Mouse (Mus musculus): ENCODE measurements around the gene Selenbp1. TPM values are rescaled to one million over a fixed set of nuclear protein-coding genes. Genes with fewer than 3 reads are reported as not detected.

Selenbp1 gene
- polyA plus RNA-seq, 1 experiment from 2014 or later: 11.6 TPM

- no peaks in the 10 kb centered on the region for H3K27me3 ChIP-seq
- WGBS: 56% methylated on average over 5 of the region's 5 CpGs
- no peak overlapping the region for H3K4me2 ChIP-seq (replicated peaks)
- no peaks in the 10 kb centered on the region for H3K9me3 ChIP-seq
- H3K9ac ChIP-seq (replicated peaks): no peak overlapping the region; the same call in 1 of the 2 replicates
- ATAC-seq (replicated peaks): no peak
- peaks cover 3% of the 10 kb centered on the region for H3K4me1 ChIP-seq
- H3K36me3 ChIP-seq: peaks cover 16% of the 10 kb centered on the region
- no peak overlapping the region for H3K4me3 ChIP-seq
- H3K27ac ChIP-seq (replicated peaks): no peak overlapping the region
Measured at GRCm38 (mm10) chr3:94960322-94960721, 27.5 kb downstream of the Selenbp1 start.

DNA sequence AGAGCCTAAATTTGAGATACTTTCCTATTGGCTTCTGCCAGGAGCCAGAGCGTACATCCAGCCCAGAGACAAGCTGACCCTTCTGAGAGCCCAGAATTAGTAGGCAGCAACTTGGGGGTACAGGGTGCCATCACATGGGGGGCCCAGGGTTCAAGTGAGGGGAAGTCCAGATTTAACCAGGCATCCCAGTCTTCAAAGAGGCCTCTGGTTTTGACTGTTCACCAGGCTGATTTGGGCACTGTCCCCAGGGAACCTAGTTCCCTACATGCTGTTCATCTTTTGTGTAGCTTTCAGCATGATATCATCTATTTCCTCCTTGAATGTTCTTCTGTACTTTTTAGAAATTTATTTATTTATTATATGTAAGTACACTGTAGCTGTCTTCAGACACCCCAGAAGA lies 32.1 kb downstream of the Selenbp1 start:
- Histone ChIP-seq H3K9ac (replicated peaks) (no peak overlapping the region), H3K27ac (replicated peaks) (no peak overlapping the region), H3K27me3 (no peaks in the 10 kb centered on the region), H3K4me2 (replicated peaks) (no peak overlapping the region), H3K9me3 (no peaks in the 10 kb centered on the region), H3K36me3 (no peaks in the 10 kb centered on the region), H3K4me3 (no peak overlapping the region), H3K4me1 (no peaks in the 10 kb centered on the region)
- ATAC-seq (replicated peaks): no peak
- WGBS: 88% methylated on average over 1 of the region's 1 CpGs

DNA sequence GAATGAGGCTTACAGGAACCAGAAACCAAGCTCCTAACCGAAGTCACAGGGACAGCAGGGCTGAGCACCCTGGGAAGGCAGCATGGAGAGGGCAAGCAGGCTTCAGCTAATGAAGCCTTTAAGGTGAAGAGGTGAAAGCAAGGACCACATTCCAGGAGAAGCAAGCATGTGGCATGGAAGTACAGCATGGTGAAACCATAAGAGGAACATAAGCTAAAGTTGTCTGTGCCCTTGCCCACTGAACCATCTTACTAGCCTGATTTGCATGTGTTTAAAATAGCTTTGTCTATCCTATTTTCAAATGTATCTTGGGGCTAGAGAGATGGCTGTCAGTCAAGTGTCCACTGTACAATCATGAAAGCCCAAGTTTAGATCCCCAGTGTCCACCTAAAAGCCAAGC lies 33.0 kb downstream of the Selenbp1 start:
- WGBS: 78% methylated on average over 1 of the region's 1 CpGs
- Histone ChIP-seq H3K9ac (replicated peaks) (no peak overlapping the region), H3K4me1 (no peaks in the 10 kb centered on the region), H3K27me3 (no peaks in the 10 kb centered on the region), H3K9me3 (no peaks in the 10 kb centered on the region), H3K36me3 (no peaks in the 10 kb centered on the region), H3K4me2 (replicated peaks) (no peak overlapping the region), H3K27ac (replicated peaks) (no peak overlapping the region), H3K4me3 (no peak overlapping the region)
- ATAC-seq (replicated peaks): no peak

DNA sequence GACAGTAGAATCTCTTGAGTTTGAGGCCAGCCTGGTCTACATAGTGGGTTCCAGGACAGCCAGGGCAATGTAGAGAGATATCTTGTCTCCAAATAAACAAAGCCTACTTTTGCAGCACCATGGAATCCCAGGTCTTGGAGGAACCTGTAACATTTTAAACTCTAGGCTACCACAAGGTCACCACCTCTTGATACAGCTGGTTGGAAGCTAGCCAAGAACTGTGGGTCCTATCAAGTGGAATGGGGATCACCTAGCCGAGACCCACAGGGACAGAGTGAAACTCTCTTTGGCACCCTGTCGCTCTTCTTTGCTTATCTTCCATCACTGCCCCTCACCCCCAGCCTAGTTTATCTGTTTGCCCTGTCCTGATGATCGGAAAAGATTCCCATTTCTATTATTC lies 39.7 kb downstream of the Selenbp1 start:
- H3K9ac ChIP-seq (replicated peaks): no peak overlapping the region
- ATAC-seq (replicated peaks): no peak
- no peaks in the 10 kb centered on the region for H3K27me3 ChIP-seq
- H3K4me2 ChIP-seq (replicated peaks): no peak overlapping the region
- H3K4me3 ChIP-seq: no peak overlapping the region
- H3K36me3 ChIP-seq: peaks cover 5% of the 10 kb centered on the region; the same call in 1 of the 2 replicates
- no peak overlapping the region for H3K27ac ChIP-seq (replicated peaks)
- H3K9me3 ChIP-seq: no peaks in the 10 kb centered on the region
- H3K4me1 ChIP-seq: peaks cover 18% of the 10 kb centered on the region
- 90% methylated on average over 3 of the region's 3 CpGs for WGBS

GRCm38 (mm10) chr3:94973620-94974019 lies 40.8 kb downstream of the Selenbp1 start:
- Histone ChIP-seq H3K9ac (replicated peaks) (no peak overlapping the region), H3K9me3 (no peaks in the 10 kb centered on the region), H3K4me3 (no peak overlapping the region), H3K27ac (replicated peaks) (no peak overlapping the region), H3K4me2 (replicated peaks) (peak overlapping the region; percentile 54; the same call in 1 of the 2 replicates), H3K4me1 (peaks cover 18% of the 10 kb centered on the region), H3K36me3 (peaks cover 5% of the 10 kb centered on the region; the same call in 1 of the 2 replicates), H3K27me3 (no peaks in the 10 kb centered on the region)
- no peak for ATAC-seq (replicated peaks)
- WGBS: 88% methylated on average over 5 of the region's 5 CpGs

DNA sequence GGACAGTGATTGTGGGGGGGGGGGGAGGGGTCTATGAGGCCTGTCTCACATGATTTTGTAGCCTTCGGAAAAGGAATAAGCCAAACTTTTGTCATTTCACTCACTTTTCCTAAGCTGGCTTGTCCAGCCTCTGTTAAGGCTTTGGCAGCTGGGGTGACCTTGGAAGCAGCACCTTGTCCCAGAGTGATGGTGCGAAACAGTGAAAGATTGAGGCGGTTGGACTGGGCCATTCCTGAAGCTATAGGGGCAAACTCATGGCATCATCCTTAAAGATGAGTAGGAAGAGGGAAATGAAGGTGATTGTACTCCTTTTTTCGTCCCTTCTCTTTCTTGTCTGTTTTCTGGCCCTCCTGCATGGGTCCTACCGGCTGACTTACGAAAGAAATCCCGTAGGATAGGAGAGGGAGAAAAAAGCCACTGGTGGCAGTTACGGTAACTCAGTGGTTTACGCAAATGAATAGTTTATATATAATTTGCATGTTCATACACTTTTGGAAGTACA lies 41.2 kb downstream of the Selenbp1 start:
- H3K36me3 ChIP-seq: peaks cover 5% of the 10 kb centered on the region; the same call in 1 of the 2 replicates
- H3K9ac ChIP-seq (replicated peaks): peak overlapping the region; percentile 46
- peak; percentile 57 for ATAC-seq (replicated peaks)
- H3K9me3 ChIP-seq: no peaks in the 10 kb centered on the region
- H3K27me3 ChIP-seq: no peaks in the 10 kb centered on the region
- H3K4me2 ChIP-seq (replicated peaks): peak overlapping the region; percentile 54
- H3K4me3 ChIP-seq: peak overlapping the region; percentile 96
- WGBS: 17% methylated on average over 9 of the region's 9 CpGs
- H3K27ac ChIP-seq (replicated peaks): peak overlapping the region; percentile 92; the same call in 1 of the 2 replicates
- H3K4me1 ChIP-seq: peaks cover 18% of the 10 kb centered on the region

GRCm38 (mm10) chr3:94974528-94975422 lies 41.9 kb downstream of the Selenbp1 start, which contains the start of gene Pi4kb:
Gene Pi4kb, plus strand, starts transcription at chr3:94974731.
- under 1% methylated on average over 57 of the region's 57 CpGs for WGBS

GRCm38 (mm10) chr3:94984312-94984711 lies 51.5 kb downstream of the Selenbp1 start:
- Histone ChIP-seq H3K9ac (replicated peaks) (no peak overlapping the region), H3K27ac (replicated peaks) (no peak overlapping the region), H3K4me3 (no peak overlapping the region), H3K27me3 (no peaks in the 10 kb centered on the region), H3K36me3 (peaks cover 27% of the 10 kb centered on the region), H3K9me3 (no peaks in the 10 kb centered on the region), H3K4me1 (0 out of 2 replicates have a peak, but pooled peaks cover 2% of the 10 kb centered on the region), H3K4me2 (replicated peaks) (no peak overlapping the region)
- ATAC-seq (replicated peaks): no peak
- WGBS: 93% methylated on average over 11 of the region's 11 CpGs

More at GRCm38 (mm10) chr3:94974528-94975422, 41.9 kb downstream of the Selenbp1 start, which contains the start of gene Pi4kb:
- Histone ChIP-seq H3K9me3 (no peaks in the 10 kb centered on the region), H3K27ac (replicated peaks) (peak within 1 kb of the TSS; percentile 92), H3K36me3 (peaks cover 9% of the 10 kb centered on the region; the same call in 1 of the 2 replicates), H3K27me3 (no peaks in the 10 kb centered on the region), H3K4me1 (peaks cover 18% of the 10 kb centered on the region), H3K4me3 (peak within 1 kb of the TSS; percentile 96), H3K9ac (replicated peaks) (peak within 1 kb of the TSS; percentile 96), H3K4me2 (replicated peaks) (peak within 1 kb of the TSS; percentile 54)
- peak; percentile 96 for ATAC-seq (replicated peaks)

GRCm38 (mm10) chr3:94985513-94985912 lies 52.7 kb downstream of the Selenbp1 start:
- peaks cover 30% of the 10 kb centered on the region for H3K36me3 ChIP-seq
- no peak overlapping the region for H3K9ac ChIP-seq (replicated peaks)
- no peaks in the 10 kb centered on the region for H3K9me3 ChIP-seq

DNA sequence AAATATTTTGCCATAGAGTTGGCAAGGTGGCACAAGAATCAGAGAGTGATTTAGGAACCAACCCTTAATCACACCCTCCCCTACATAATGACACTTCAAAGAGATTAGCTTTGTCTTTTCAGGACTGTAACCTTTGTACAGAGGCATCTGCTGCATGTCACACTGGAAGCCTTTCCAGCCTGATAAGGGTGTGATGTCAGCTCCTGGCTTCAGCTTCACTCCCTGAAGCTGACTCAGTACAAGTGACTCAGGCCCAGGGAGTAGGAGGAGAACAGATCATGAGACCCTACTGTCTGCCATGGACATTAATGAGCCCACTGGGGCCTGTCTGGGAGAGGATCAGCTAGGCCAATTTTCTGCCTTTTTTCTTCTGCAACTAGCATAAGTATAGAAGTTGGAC lies 54.7 kb downstream of the Selenbp1 start:
- no peaks in the 10 kb centered on the region for H3K9me3 ChIP-seq
- H3K27me3 ChIP-seq: no peaks in the 10 kb centered on the region
- 0 out of 2 replicates have a peak, but pooled peaks cover 4% of the 10 kb centered on the region for H3K4me1 ChIP-seq
- H3K27ac ChIP-seq (replicated peaks): no peak overlapping the region
- H3K4me3 ChIP-seq: no peak overlapping the region
- no peak overlapping the region for H3K4me2 ChIP-seq (replicated peaks)
- peaks cover 26% of the 10 kb centered on the region for H3K36me3 ChIP-seq
- ATAC-seq (replicated peaks): no peak
- H3K9ac ChIP-seq (replicated peaks): no peak overlapping the region

More at GRCm38 (mm10) chr3:94985513-94985912, 52.7 kb downstream of the Selenbp1 start:
- H3K4me1 ChIP-seq: 0 out of 2 replicates have a peak, but pooled peaks cover 4% of the 10 kb centered on the region
- no peak overlapping the region for H3K4me2 ChIP-seq (replicated peaks)
- ATAC-seq (replicated peaks): no peak
- H3K27me3 ChIP-seq: no peaks in the 10 kb centered on the region
- 95% methylated on average over 2 of the region's 2 CpGs for WGBS
- H3K27ac ChIP-seq (replicated peaks): no peak overlapping the region
- H3K4me3 ChIP-seq: no peak overlapping the region

DNA sequence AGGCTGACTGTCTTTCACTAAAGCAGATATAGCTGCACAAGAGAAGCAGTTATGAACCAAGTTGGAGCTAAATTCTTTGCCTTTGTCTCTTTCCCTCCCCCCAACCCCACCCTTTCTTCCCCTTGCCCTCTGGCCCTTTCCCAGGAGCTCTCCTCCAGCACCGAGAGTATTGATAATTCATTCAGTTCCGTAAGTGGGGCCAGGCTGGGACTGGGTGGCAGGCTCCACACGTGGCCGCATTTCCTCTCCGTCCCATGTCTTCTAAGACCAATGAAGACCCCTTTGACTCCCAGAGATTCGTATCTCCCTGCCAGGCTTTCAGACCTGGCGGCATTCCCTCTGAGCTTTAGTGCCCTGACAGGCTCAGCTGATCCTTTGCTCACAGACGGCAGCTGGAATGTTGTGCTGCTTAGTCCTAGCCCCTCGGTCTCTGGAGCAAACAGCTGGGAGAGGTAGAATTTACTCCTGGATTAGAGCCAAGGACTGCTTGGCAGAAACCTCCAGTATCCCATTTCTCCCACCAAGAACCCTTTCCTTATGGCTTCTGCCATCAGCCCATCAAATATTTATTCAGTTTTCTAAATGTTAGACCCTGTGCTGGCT lies 56.4 kb downstream of the Selenbp1 start:
- H3K9ac ChIP-seq (replicated peaks): no peak overlapping the region
- 0 out of 2 replicates have a peak, but pooled peaks cover 4% of the 10 kb centered on the region for H3K4me1 ChIP-seq
- H3K4me3 ChIP-seq: no peak overlapping the region
- WGBS: 47% methylated on average over 9 of the region's 9 CpGs
- no peak for ATAC-seq (replicated peaks)
- H3K9me3 ChIP-seq: no peaks in the 10 kb centered on the region
- H3K27me3 ChIP-seq: no peaks in the 10 kb centered on the region
- peaks cover 34% of the 10 kb centered on the region for H3K36me3 ChIP-seq
- no peak overlapping the region for H3K4me2 ChIP-seq (replicated peaks)
- no peak overlapping the region for H3K27ac ChIP-seq (replicated peaks)

Measured in forebrain, embryonic 15.5 days (tissue).